Mouse (Mus musculus): ENCODE data around the gene Rpl23.

- TF ChIP-seq E2F4 (IDR thresholded peaks at IDR 0.05; ENCODE audit: borderline replicate concordance, low read depth, low read length) (no peak), POLR2AphosphoS2 (IDR thresholded peaks at IDR 0.05; ENCODE audit: low read length) (no peak), POLR2A (IDR thresholded peaks at IDR 0.05; ENCODE audit: control insufficient read depth in 1 of 2, insufficient read depth in 1 of 2, low read depth in 1 of 2, low read length in 2 of 2, poor library complexity in 1 of 2) (no peak), MAZ (IDR thresholded peaks at IDR 0.05; ENCODE audit: low read depth, low read length) (no peak), CTCF (IDR thresholded peaks at IDR 0.05 in 2 of 3, conservative IDR thresholded peaks at IDR 0.05 in 1 of 3; ENCODE audit: control insufficient read depth in 1 of 3, insufficient read depth in 1 of 3, low read depth in 2 of 3, low read length in 3 of 3, poor library complexity in 1 of 3, severe bottlenecking in 1 of 3) (no peak), MXI1 (IDR thresholded peaks at IDR 0.05; ENCODE audit: low read depth, low read length) (no peak), BHLHE40 (IDR thresholded peaks at IDR 0.05; ENCODE audit: borderline replicate concordance, low read depth, low read length) (no peak), USF1 (IDR thresholded peaks at IDR 0.05; ENCODE audit: low read depth, low read length) (no peak), ZNF384 (IDR thresholded peaks at IDR 0.05; ENCODE audit: low read depth, low read length) (no peak), TBP (IDR thresholded peaks at IDR 0.05; ENCODE audit: low read depth, low read length) (no peak)
Measured at GRCm38 (mm10) chr11:97742157-97742556, 40.1 kb downstream of the Rpl23 start.

Measured in MEL (cell line).